Mouse (Mus musculus): ENCODE results near the gene Zfp597. TPM values are rescaled to one million over a fixed set of nuclear protein-coding genes. Genes with fewer than 3 reads are reported as not detected.

The Zfp597 gene
- 4.2 and 5.9 TPM in 2 replicates for polyA plus RNA-seq (2015; fragmentation: Nextera tagmentation; extraction: Ambion mirVana)

DNA sequence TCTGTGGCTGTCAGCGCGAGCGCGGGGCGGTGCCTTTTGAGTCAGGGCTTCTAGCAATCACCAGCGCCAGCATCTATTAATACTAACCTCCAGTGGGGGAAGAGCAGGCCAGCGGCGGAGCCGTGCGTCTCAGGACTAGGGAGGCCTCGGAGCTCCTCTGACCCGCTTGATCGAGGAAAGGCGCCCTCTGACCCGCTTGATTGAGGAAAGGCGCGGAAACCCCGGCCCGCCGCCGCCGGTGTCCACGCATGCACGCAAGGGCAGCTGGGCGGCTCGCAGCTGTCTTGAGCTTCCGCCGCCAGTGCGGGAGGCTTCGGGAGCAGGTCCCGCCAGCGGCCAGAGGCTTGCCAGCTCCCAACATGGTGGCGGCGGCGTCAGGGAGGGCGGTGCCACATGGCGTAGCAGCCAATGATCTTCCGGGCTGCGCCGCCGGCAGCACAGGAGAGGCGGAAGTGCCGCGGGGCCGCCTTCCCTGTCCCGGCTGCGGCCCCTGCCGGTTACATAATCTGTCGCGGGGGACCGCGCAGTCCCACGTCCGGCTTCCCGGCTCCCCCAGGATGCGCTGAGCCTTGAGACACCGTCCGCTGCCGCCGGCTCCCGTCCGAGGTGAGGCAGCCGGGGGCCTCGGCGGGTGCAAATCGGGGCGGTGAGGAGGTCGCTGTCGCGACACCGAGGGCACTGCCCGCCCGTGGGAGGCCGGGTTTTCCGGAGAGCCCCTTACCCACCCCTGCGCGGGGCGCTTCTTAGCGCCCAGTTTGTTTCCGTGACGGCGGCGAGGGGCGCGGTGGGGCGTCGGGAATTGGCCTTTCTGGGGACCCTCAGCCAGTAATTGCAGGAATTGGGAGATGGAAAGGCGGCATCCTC is at the start of gene Zfp597, which contains the start of gene Gm20695:
Zfp597 (minus strand) TSS at position 361 of the 864 bp plus-strand sequence.
Gm20695 (plus strand) TSS at position 448 of the 864 bp plus-strand sequence.

DNA sequence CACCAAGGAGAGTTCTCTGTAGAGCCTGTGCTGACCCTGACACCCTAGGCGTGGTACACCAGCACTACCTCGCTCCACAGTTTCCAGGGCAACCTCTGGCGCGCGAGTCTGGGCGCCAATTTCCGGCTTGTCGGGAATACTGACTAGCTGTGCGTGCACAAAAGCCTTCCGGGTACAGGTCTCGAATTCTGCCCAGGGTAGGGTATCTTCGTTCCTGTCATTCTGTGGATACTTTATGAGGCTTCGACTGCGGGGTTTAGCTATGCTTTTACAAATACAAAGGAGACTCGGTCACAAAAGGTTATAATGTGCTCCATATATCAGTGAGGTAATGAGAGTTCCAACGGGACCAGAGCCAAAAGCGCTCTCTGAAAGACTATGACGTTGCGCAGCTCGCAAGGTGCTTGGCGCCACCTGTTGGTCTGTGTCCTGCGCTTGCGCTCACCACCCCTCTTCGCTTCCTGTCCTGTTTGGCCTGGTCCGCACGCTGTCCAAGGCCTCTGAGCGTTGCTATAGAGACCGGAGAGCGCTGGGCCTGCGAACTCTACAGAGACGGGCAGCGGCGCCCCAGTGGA is 24.3 kb upstream of the Zfp597 start, which contains the start of the genes 1700037C18Rik and Cluap1:
1700037C18Rik (minus strand) TSS at position 153 of the 575 bp plus-strand sequence.
Cluap1 (plus strand) TSS at position 265 of the 575 bp plus-strand sequence.

DNA sequence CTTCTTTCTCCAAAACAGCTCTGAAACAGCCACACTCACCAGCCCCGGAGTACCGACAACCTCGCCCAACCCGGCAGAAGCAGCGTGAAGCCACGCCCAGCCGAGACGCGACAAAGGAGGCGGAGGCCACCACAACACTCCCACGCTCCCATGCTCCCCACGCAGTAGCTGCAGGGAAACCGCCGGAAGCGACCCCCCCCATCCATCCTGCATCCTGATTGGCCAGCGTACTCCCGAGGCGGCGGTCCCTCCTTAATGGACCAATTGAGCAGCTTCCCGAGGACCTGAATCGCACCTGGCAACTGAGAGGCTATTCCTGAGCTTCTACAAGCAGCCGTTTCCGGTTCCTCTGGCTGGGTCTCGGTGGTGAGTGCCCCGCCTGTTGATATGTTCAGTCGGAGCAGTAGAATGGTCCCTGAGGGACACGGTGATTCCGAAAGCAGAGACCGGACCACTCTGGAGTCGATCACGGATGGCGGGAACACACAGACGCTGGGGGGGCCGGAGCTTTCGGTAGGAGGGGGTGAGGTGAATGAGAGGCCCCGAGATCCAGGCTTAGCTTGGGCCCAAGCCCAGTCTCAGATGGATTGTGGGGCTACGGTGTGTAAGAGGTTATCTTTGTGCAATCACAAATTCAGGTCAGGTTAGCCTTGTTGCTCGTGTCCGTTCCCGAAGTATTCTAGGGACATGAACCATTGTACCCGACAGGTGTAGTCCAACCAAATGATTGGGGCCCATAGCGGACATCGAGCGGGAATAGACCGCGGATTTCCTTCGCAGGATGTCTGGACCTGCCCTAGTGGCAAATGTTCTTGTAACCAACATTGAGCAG is 11.9 kb downstream of the Zfp597 start, which contains the start of gene Naa60:
Naa60 (plus strand) TSS at position 160 of the 832 bp plus-strand sequence.

DNA sequence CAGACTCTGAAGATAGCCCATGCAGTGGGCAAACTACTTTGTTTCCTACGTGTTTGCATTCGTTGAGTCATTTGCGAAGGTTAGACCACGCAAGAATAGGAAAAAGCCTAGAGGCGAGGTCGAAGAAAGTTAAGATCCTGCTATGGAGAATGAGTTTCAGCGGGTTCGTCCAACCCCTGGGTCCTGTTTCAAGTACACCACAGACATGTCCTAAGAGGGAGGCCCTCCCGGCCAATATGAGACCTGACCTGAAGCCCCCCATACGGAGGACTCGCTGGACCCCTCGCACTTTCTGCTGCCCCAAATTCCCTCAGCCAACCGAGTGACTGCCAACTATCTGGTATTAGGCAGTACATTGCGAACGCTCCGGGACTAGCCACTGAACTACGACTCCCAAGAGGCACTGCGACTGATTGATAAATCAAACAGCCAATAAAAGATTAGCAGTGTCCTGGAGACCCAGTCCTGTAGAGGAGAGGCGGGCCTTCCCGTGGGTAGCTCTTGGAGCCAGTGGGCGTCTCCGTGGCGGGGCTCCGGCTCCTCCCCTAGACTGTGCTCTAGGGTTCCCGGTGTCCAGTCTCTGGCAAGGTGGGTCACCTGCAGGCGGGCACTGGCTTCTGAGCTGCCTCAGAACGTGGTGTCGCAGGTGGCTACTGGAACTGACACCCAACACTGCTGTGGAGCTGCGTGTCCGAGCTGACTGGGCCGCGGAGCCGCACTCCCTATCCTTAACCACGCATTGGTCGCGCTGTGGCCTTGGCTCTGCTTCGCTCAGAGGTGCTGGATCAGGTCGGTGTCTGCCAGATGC is 37.4 kb downstream of the Zfp597 start, which contains the start of gene Zfp174:
Zfp174 (plus strand) TSS at position 558 of the 808 bp plus-strand sequence.

DNA sequence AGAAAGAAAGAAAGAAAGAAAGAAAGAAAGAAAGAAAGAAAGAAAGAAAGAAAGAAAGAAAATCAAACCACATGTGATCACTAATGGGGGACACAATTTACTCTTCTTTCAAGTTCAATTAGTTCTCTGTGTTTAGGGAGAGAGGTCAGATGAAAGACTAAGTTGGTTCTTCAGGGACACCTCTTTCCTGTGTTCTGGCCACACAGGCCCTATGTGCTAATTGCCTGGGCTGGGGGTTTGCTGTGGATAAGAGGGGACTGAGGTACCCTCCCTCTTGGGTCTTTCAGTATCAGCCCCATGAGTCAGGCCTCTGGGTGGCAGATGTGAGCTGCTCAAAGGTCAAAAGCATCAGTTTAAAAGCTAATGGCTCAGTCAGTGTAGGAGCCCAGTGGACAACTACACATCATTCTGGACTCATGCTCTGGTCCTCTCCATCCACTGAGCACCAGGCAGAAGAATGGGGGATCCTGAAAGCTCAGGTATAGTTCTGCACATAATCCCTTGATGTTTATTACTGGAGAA is 53.7 kb downstream of the Zfp597 start, which contains the start of gene Olfr15:
Olfr15 (plus strand) TSS at position 291 of the 522 bp plus-strand sequence.

Small RNA genes within 50 kb of the gene (microRNA-seq; reads per million reads assigned to microRNA genes)
- not detected for gene Gm23493 (ENCODE audit: borderline replicate concordance, insufficient number of aligned reads)

Other genes with a start within 250 kb of the Zfp597 start
- 0.08 TPM in 1 of 2 replicates, not detected in the other for gene Mefv, start 166.5 kb downstream of the Zfp597 start, polyA plus RNA-seq (2015; fragmentation: Nextera tagmentation; extraction: Ambion mirVana)
- gene Zfp263, start 140.5 kb downstream of the Zfp597 start, polyA plus RNA-seq (2015; fragmentation: Nextera tagmentation; extraction: Ambion mirVana), result 20.8 and 37.0 TPM in 2 replicates
- gene Olfr15, start 53.7 kb downstream of the Zfp597 start, polyA plus RNA-seq (2015; fragmentation: Nextera tagmentation; extraction: Ambion mirVana), result not detected in 2 replicates
- gene Zfp174, start 37.3 kb downstream of the Zfp597 start, polyA plus RNA-seq (2015; fragmentation: Nextera tagmentation; extraction: Ambion mirVana), result 1.5 and 4.1 TPM in 2 replicates
- gene Naa60, start 12.2 kb downstream of the Zfp597 start, polyA plus RNA-seq (2015; fragmentation: Nextera tagmentation; extraction: Ambion mirVana), result 34.3 and 51.6 TPM in 2 replicates
- gene Gm20695, start 87 bp upstream of the Zfp597 start, polyA plus RNA-seq (2015; fragmentation: Nextera tagmentation; extraction: Ambion mirVana), result 1.7 and 3.3 TPM in 2 replicates
- gene 1700037C18Rik, start 24.1 kb upstream of the Zfp597 start, polyA plus RNA-seq (2015; fragmentation: Nextera tagmentation; extraction: Ambion mirVana), result 6.8 and 7.9 TPM in 2 replicates
- gene Cluap1, start 24.2 kb upstream of the Zfp597 start, polyA plus RNA-seq (2015; fragmentation: Nextera tagmentation; extraction: Ambion mirVana), result 28.5 and 31.2 TPM in 2 replicates
- 0.13 and 0.87 TPM in 2 replicates for gene Nlrc3, start 92.1 kb upstream of the Zfp597 start, polyA plus RNA-seq (2015; fragmentation: Nextera tagmentation; extraction: Ambion mirVana)
- gene Slx4, start 119.2 kb upstream of the Zfp597 start, polyA plus RNA-seq (2015; fragmentation: Nextera tagmentation; extraction: Ambion mirVana), result 5.0 and 5.6 TPM in 2 replicates
- gene Dnase1, start 152.4 kb upstream of the Zfp597 start, polyA plus RNA-seq (2015; fragmentation: Nextera tagmentation; extraction: Ambion mirVana), result 0.79 and 1.0 TPM in 2 replicates
- gene Trap1, start 193.3 kb upstream of the Zfp597 start, polyA plus RNA-seq (2015; fragmentation: Nextera tagmentation; extraction: Ambion mirVana), result 66.4 and 120 TPM in 2 replicates

Data from adrenal gland, postnatal 0 days (tissue).